ENCODE assay signal across 27 mouse cellular contexts in genomic region chr5:44207286-44207685, GRCm38 (mm10). TPM values are rescaled to one million over a fixed set of nuclear protein-coding genes. Genes with fewer than 3 reads are reported as not detected.
DNase-seq lines count a peak whose midpoint lies in the region; ATAC-seq and TF ChIP-seq lines count a peak whose summit lies in the region.
"Had no signal": no experiment of that assay in that cellular context is flagged by ENCODE, and none has a peak within 500 bp of the region (broad histone marks: within the 10 kb centered on the region; RNA-seq: fewer than 3 reads in every experiment).

No protein-coding gene starts in this region.

- H3K4me2 ChIP-seq in intestine, embryonic 14.5 days (ENCODE audit: low read length) = no peak overlapping the region
- no peak overlapping the region for H3K4me2 ChIP-seq in intestine, embryonic 16.5 days (ENCODE audit: low read depth, low read length)
- H3K4me2 ChIP-seq in liver, embryonic 15.5 days = peak overlapping the region; percentile 32
- H3K4me2 ChIP-seq: embryonic facial prominence, embryonic 12.5 days; forebrain, embryonic 12.5 days; heart, embryonic 11.5 days; hindbrain, embryonic 14.5 days; midbrain, embryonic 15.5 days; neural tube, embryonic 15.5 days had no signal

- H3K9ac ChIP-seq in intestine, embryonic 14.5 days (ENCODE audit: low read length) = no peak overlapping the region
- no peak overlapping the region for H3K9ac ChIP-seq in intestine, embryonic 16.5 days (ENCODE audit: low read depth, low read length)
- no peak overlapping the region for H3K9ac ChIP-seq in liver, embryonic 15.5 days
- H3K9ac ChIP-seq: embryonic facial prominence, embryonic 12.5 days; forebrain, embryonic 12.5 days; forebrain, postnatal 0 days; hindbrain, embryonic 14.5 days; midbrain, embryonic 15.5 days; neural tube, embryonic 15.5 days had no signal

- H3K27me3 ChIP-seq in intestine, embryonic 14.5 days (replicated peaks; ENCODE audit: control insufficient read depth, insufficient read depth, low read length) = no peaks in the 10 kb centered on the region
- H3K27me3 ChIP-seq in intestine, embryonic 16.5 days (replicated peaks; ENCODE audit: control insufficient read depth, insufficient read depth, low read length) = no peaks in the 10 kb centered on the region
- no peaks in the 10 kb centered on the region for H3K27me3 ChIP-seq in liver, embryonic 15.5 days
- H3K27me3 ChIP-seq: CH12.LX; embryonic facial prominence, embryonic 12.5 days; forebrain, embryonic 12.5 days; megakaryocyte, embryonic 14.5 days; midbrain, embryonic 15.5 days; neural tube, embryonic 15.5 days had no signal

- no peaks in the 10 kb centered on the region for H3K9me3 ChIP-seq in intestine, embryonic 14.5 days (ENCODE audit: control insufficient read depth, low read length)
- H3K9me3 ChIP-seq in intestine, embryonic 16.5 days (ENCODE audit: control insufficient read depth, low read length) = no peaks in the 10 kb centered on the region
- no peaks in the 10 kb centered on the region for H3K9me3 ChIP-seq in liver, embryonic 15.5 days (replicated peaks)
- H3K9me3 ChIP-seq: embryonic facial prominence, embryonic 12.5 days; forebrain, embryonic 12.5 days; megakaryocyte, embryonic 14.5 days; midbrain, embryonic 15.5 days; neural tube, embryonic 15.5 days had no signal

- H3K4me1 ChIP-seq in intestine, embryonic 14.5 days (replicated peaks; ENCODE audit: control insufficient read depth, insufficient read depth, low read length) = no peaks in the 10 kb centered on the region
- H3K4me1 ChIP-seq in intestine, embryonic 16.5 days (ENCODE audit: control insufficient read depth, insufficient read depth, low read length) = no peaks in the 10 kb centered on the region
- peaks cover 87% of the 10 kb centered on the region for H3K4me1 ChIP-seq in liver, embryonic 15.5 days (replicated peaks)
- H3K4me1 ChIP-seq: embryonic facial prominence, embryonic 12.5 days; forebrain, embryonic 12.5 days; midbrain, embryonic 15.5 days; neural tube, embryonic 15.5 days had no signal

- WGBS in intestine, embryonic 14.5 days = 84% methylated on average over 4 of the region's 4 CpGs
- 83% methylated on average over 4 of the region's 4 CpGs for WGBS in intestine, embryonic 16.5 days
- WGBS in liver, embryonic 15.5 days (ENCODE audit: insufficient replicate concordance) = 23% methylated on average over 4 of the region's 4 CpGs

- peak; percentile 41 for DNase-seq in intestine, embryonic 14.5 days (ENCODE audit: low spot score)
- peak; percentile 44 for DNase-seq in liver
- no peak for DNase-seq in layer of hippocampus, adult 2 months (ENCODE audit: low spot score in 2 of 2)
- no peak for DNase-seq in heart, postnatal 14 days
- no peak for DNase-seq in embryo, embryonic 11 days
- DNase-seq: adrenal gland, adult 8-10 months; cerebellum, adult 8-10 months; cerebellum, postnatal 25 days; forebrain, postnatal 0 days; gastrocnemius, postnatal 14 days; heart, adult 18-20 months; kidney, adult 18-20 months; layer of hippocampus, postnatal 36 days; left cerebral cortex, postnatal 4 days; lung, postnatal 36 days; retina, postnatal 1 day; right cerebral cortex, postnatal 14 days had no signal

- H3K36me3 ChIP-seq in intestine, embryonic 14.5 days (ENCODE audit: control insufficient read depth, insufficient read depth, low read length) = peaks cover 36% of the 10 kb centered on the region; the same call in 1 of the 2 replicates
- H3K36me3 ChIP-seq in intestine, embryonic 16.5 days (ENCODE audit: control insufficient read depth, insufficient read depth, low read length) = no peaks in the 10 kb centered on the region
- peaks cover 55% of the 10 kb centered on the region for H3K36me3 ChIP-seq in liver, embryonic 15.5 days (replicated peaks)
- H3K36me3 ChIP-seq: midbrain, embryonic 15.5 days had no signal

- intact Hi-C loops in heart, postnatal 14 days (cut with DNase I) = no loop called here

- no peak overlapping the region for H3K27ac ChIP-seq in intestine, embryonic 14.5 days (ENCODE audit: low read depth)
- H3K27ac ChIP-seq in intestine, embryonic 16.5 days (ENCODE audit: low read length) = no peak overlapping the region
- peak overlapping the region; percentile 79 for H3K27ac ChIP-seq in liver, embryonic 15.5 days (replicated peaks)
- H3K27ac ChIP-seq in layer of hippocampus, adult 2 months = no peak overlapping the region
- H3K27ac ChIP-seq: embryonic facial prominence, embryonic 12.5 days; forebrain, embryonic 12.5 days; hindbrain, embryonic 14.5 days; midbrain, embryonic 15.5 days; neural tube, embryonic 15.5 days had no signal

- H3K4me3 ChIP-seq in intestine, embryonic 14.5 days (ENCODE audit: low read depth, low read length) = no peak overlapping the region
- no peak overlapping the region for H3K4me3 ChIP-seq in intestine, embryonic 16.5 days (ENCODE audit: low read length)
- H3K4me3 ChIP-seq in liver, embryonic 15.5 days (replicated peaks) = no peak overlapping the region
- H3K4me3 ChIP-seq in layer of hippocampus, adult 2 months = no peak overlapping the region
- H3K4me3 ChIP-seq: embryonic facial prominence, embryonic 12.5 days; forebrain, embryonic 12.5 days; megakaryocyte, embryonic 14.5 days; midbrain, embryonic 15.5 days; neural tube, embryonic 15.5 days had no signal

- no peak for TF ChIP-seq CTCF in layer of hippocampus, adult 2 months (conservative IDR thresholded peaks at IDR 0.05)

- ATAC-seq in intestine, embryonic 14.5 days (replicated peaks; ENCODE audit: low FRiP score, low TSS enrichment, low read depth) = no peak
- no peak for ATAC-seq in intestine, embryonic 16.5 days
- ATAC-seq in liver, embryonic 15.5 days (ENCODE audit: insufficient read depth) = peak; percentile 55
- ATAC-seq: forebrain, postnatal 0 days; midbrain, embryonic 15.5 days had no signal

RNA-seq across cellular contexts. Expression of gene Tapt1, which starts 19.1 kb away (rescaled TPM):
- 28.1 and 30.5 TPM in 2 replicates for polyA plus RNA-seq in intestine, embryonic 14.5 days (2014; fragmentation: Nextera tagmentation; extraction: Ambion mirVana)
- 20.0 and 21.2 TPM in 2 replicates for polyA plus RNA-seq in intestine, embryonic 16.5 days (2015; fragmentation: Nextera tagmentation; extraction: Ambion mirVana)
- polyA plus RNA-seq in liver, embryonic 15.5 days (2015; fragmentation: Nextera tagmentation; extraction: Ambion mirVana) = 32.3 and 34.2 TPM in 2 replicates
- 10 to 100 TPM; 41.3 to 50.2 TPM for total RNA-seq in layer of hippocampus, adult 2 months (2021)
- total RNA-seq in heart, postnatal 14 days (2021) = 10 to 100 TPM; 23.4 to 23.9 TPM

Comparison
In these comparisons a context has a peak if more than half of its experiments do, and no peak if none do; other contexts are left out.
1. DNase-seq: peak in intestine, embryonic 14.5 days (single experiment) and liver (single experiment); none in layer of hippocampus, adult 2 months (0 of 2), heart, postnatal 14 days (0 of 2) and embryo, embryonic 11 days (single experiment).